Mouse (Mus musculus) erythroblast, embryonic 14.5 days (primary cell): ENCODE measurements around the gene Ablim2.

Experiments used
- GATA1 ChIP-seq: IDR thresholded peaks from 2 replicates; pipeline ENCODE4 v1.6.1; 2012; ENCODE audit warnings: low read length, inconsistent platforms, mixed read lengths
- TAL1 ChIP-seq: IDR thresholded peaks from 3 replicates; pipeline ENCODE4 v1.6.1; 2012; ENCODE audit warnings: low read length, inconsistent platforms, mixed read lengths

DNA sequence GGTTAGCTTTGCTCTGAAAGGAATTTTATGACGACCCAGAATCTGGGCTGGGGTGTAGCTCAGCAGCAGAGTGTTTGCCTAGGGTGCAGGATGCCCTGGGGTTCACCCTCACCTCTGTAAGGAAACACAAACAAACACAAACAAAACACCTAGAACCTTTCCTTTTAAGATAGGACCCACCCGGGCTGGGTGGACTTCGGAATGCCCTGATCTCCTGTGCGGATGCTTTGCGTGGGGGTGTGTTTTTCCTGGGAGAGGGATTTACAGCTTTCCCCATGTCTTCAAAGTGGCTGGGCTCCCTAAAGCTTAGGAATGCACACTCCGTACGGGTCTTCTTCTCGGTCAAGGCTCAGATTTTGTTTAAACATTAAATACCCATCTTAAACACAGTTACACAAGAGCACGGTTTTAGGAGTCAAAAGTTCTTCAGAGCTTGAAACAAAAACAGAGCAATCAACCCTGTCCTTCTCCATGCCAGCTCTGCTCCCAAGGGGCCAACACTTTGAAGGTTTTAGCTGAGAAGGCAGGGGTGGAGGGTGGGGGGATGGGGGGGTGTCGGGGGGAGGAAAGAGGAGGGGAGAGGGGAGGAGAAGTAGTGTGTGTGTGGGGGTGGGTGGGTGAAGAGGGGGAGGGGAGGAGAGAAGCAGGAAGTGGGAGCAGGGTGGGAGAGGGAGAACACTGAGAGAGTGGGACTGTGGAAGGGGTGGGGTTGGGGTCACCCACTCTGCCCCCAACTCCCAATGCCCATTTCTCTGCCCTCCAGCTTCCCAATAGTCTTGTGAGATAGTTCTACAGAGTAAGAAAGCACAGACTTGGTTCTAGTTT is 142.9 kb downstream of the Ablim2 start:
- no peak for TF ChIP-seq GATA1
- no peak for TF ChIP-seq TAL1
